Mouse (Mus musculus): ENCODE data around the gene Smpd3. TPM values are rescaled to one million over a fixed set of nuclear protein-coding genes. Genes with fewer than 3 reads are reported as not detected.
"Not testable (repeated sequence)": the region's sequence is repeated elsewhere in the genome, so short reads cannot be mapped to it uniquely, and the experiment has no call there.

Gene Smpd3
- polyA plus RNA-seq, 1 experiment from 2014 or later = 0.35 TPM

- ATAC-seq (ENCODE audit: low read depth) (no peak), DNase-seq (no peak)
- H3K4me2 ChIP-seq = no peak overlapping the region
- WGBS (ENCODE audit: insufficient replicate concordance) = 69% methylated on average over 7 of the region's 7 CpGs
- H3K27me3 ChIP-seq = no peaks in the 10 kb centered on the region
- H3K9ac ChIP-seq = no peak overlapping the region
- H3K27ac ChIP-seq = no peak overlapping the region
- no peaks in the 10 kb centered on the region for H3K4me1 ChIP-seq (replicated peaks)
- no peak overlapping the region for H3K4me3 ChIP-seq (replicated peaks)
- no peaks in the 10 kb centered on the region for H3K36me3 ChIP-seq
- H3K9me3 ChIP-seq (replicated peaks) = no peaks in the 10 kb centered on the region
These were observed 16.4 kb downstream of the Smpd3 start for GRCm38 (mm10) chr8:106321434-106321833.

- no peak overlapping the region for H3K9ac ChIP-seq
- ATAC-seq (ENCODE audit: low read depth) (no peak), DNase-seq (no peak)
- no peak overlapping the region for H3K4me2 ChIP-seq
- H3K4me3 ChIP-seq (replicated peaks) = no peak overlapping the region
- 57% methylated on average over 6 of the region's 6 CpGs for WGBS (ENCODE audit: insufficient replicate concordance)
- no peak overlapping the region for H3K27ac ChIP-seq
- H3K36me3 ChIP-seq = no peaks in the 10 kb centered on the region
- no peaks in the 10 kb centered on the region for H3K27me3 ChIP-seq
- H3K4me1 ChIP-seq (replicated peaks) = no peaks in the 10 kb centered on the region
- H3K9me3 ChIP-seq (replicated peaks) = no peaks in the 10 kb centered on the region
These were observed 17.8 kb downstream of the Smpd3 start for GRCm38 (mm10) chr8:106320002-106320401.

- Histone ChIP-seq H3K4me3 (replicated peaks) (no peak overlapping the region), H3K27ac (no peak overlapping the region), H3K4me2 (no peak overlapping the region), H3K9me3 (replicated peaks) (no peaks in the 10 kb centered on the region), H3K36me3 (no peaks in the 10 kb centered on the region), H3K9ac (no peak overlapping the region), H3K27me3 (no peaks in the 10 kb centered on the region), H3K4me1 (replicated peaks) (no peaks in the 10 kb centered on the region)
- DNase-seq = no peak
- ATAC-seq (ENCODE audit: low read depth) = no peak
- 64% methylated on average over 4 of the region's 4 CpGs for WGBS (ENCODE audit: insufficient replicate concordance)
These were observed 20.7 kb downstream of the Smpd3 start for GRCm38 (mm10) chr8:106317091-106317490.

GRCm38 (mm10) chr8:106316506-106316905, 21.3 kb downstream of the Smpd3 start:
- Histone ChIP-seq H3K36me3 (no peaks in the 10 kb centered on the region), H3K4me1 (replicated peaks) (no peaks in the 10 kb centered on the region), H3K9ac (no peak overlapping the region), H3K4me3 (replicated peaks) (no peak overlapping the region), H3K9me3 (replicated peaks) (no peaks in the 10 kb centered on the region), H3K27ac (no peak overlapping the region), H3K27me3 (no peaks in the 10 kb centered on the region), H3K4me2 (no peak overlapping the region)
- ATAC-seq (ENCODE audit: low read depth) = no peak
- DNase-seq = no peak
- WGBS (ENCODE audit: insufficient replicate concordance) = 42% methylated on average over 10 of the region's 10 CpGs

GRCm38 (mm10) chr8:106315402-106316187, 22.2 kb downstream of the Smpd3 start:
- no peak overlapping the region for H3K9ac ChIP-seq
- no peak for ATAC-seq (ENCODE audit: low read depth)
- no peaks in the 10 kb centered on the region for H3K36me3 ChIP-seq
- H3K4me1 ChIP-seq (replicated peaks) = no peaks in the 10 kb centered on the region
- H3K27ac ChIP-seq = no peak overlapping the region
- H3K27me3 ChIP-seq = no peaks in the 10 kb centered on the region
- H3K9me3 ChIP-seq (replicated peaks) = no peaks in the 10 kb centered on the region
- no peak overlapping the region for H3K4me2 ChIP-seq
- 63% methylated on average over 6 of the region's 6 CpGs for WGBS (ENCODE audit: insufficient replicate concordance)
- no peak overlapping the region for H3K4me3 ChIP-seq (replicated peaks)
- DNase-seq = no peak

GRCm38 (mm10) chr8:106313799-106314198, 24.0 kb downstream of the Smpd3 start:
- Histone ChIP-seq H3K4me2 (no peak overlapping the region), H3K9me3 (replicated peaks) (no peaks in the 10 kb centered on the region), H3K27ac (no peak overlapping the region), H3K27me3 (no peaks in the 10 kb centered on the region), H3K9ac (no peak overlapping the region), H3K4me3 (replicated peaks) (no peak overlapping the region), H3K4me1 (replicated peaks) (peaks cover 2% of the 10 kb centered on the region; the same call in 1 of the 2 replicates), H3K36me3 (no peaks in the 10 kb centered on the region)
- WGBS (ENCODE audit: insufficient replicate concordance) = 27% methylated on average over 2 of the region's 2 CpGs
- ATAC-seq (ENCODE audit: low read depth) (no peak), DNase-seq (no peak)

GRCm38 (mm10) chr8:106313120-106313737, 24.6 kb downstream of the Smpd3 start:
- WGBS (ENCODE audit: insufficient replicate concordance) = 61% methylated on average over 6 of the region's 6 CpGs
- DNase-seq (no peak), ATAC-seq (ENCODE audit: low read depth) (no peak)

GRCm38 (mm10) chr8:106311967-106312366, 25.8 kb downstream of the Smpd3 start:
- no peak overlapping the region for H3K27ac ChIP-seq
- H3K36me3 ChIP-seq = no peaks in the 10 kb centered on the region
- H3K4me3 ChIP-seq (replicated peaks) = no peak overlapping the region
- H3K9me3 ChIP-seq (replicated peaks) = no peaks in the 10 kb centered on the region
- 78% methylated on average over 1 of the region's 1 CpGs for WGBS (ENCODE audit: insufficient replicate concordance)
- peaks cover 4% of the 10 kb centered on the region; the same call in 1 of the 2 replicates for H3K4me1 ChIP-seq (replicated peaks)
- no peak for DNase-seq
- H3K4me2 ChIP-seq = no peak overlapping the region
- H3K27me3 ChIP-seq = no peaks in the 10 kb centered on the region
- H3K9ac ChIP-seq = no peak overlapping the region
- no peak for ATAC-seq (ENCODE audit: low read depth)

More at GRCm38 (mm10) chr8:106313120-106313737, 24.6 kb downstream of the Smpd3 start:
- peaks cover 4% of the 10 kb centered on the region; the same call in 1 of the 2 replicates for H3K4me1 ChIP-seq (replicated peaks)
- H3K9me3 ChIP-seq (replicated peaks) = no peaks in the 10 kb centered on the region
- H3K9ac ChIP-seq = no peak overlapping the region
- no peaks in the 10 kb centered on the region for H3K27me3 ChIP-seq
- no peak overlapping the region for H3K4me3 ChIP-seq (replicated peaks)
- H3K36me3 ChIP-seq = no peaks in the 10 kb centered on the region
- no peak overlapping the region for H3K4me2 ChIP-seq
- H3K27ac ChIP-seq = no peak overlapping the region

- WGBS (ENCODE audit: insufficient replicate concordance) = 63% methylated on average over 5 of the region's 5 CpGs
- H3K9me3 ChIP-seq (replicated peaks) = no peaks in the 10 kb centered on the region
- ATAC-seq (ENCODE audit: low read depth) = no peak
These were observed 27.6 kb downstream of the Smpd3 start for GRCm38 (mm10) chr8:106310026-106310652.

GRCm38 (mm10) chr8:106308082-106308786, 29.6 kb downstream of the Smpd3 start:
- not testable (repeated sequence) for H3K4me2 ChIP-seq; H3K27me3 ChIP-seq; H3K36me3 ChIP-seq; H3K27ac ChIP-seq; H3K4me3 ChIP-seq (replicated peaks); H3K9me3 ChIP-seq (replicated peaks); H3K9ac ChIP-seq; DNase-seq
- WGBS (ENCODE audit: insufficient replicate concordance) = 32% methylated on average over 6 of the region's 6 CpGs
- ATAC-seq (ENCODE audit: low read depth) = peak; percentile 84
- peaks cover 17% of the 10 kb centered on the region for H3K4me1 ChIP-seq (replicated peaks)

More at GRCm38 (mm10) chr8:106310026-106310652, 27.6 kb downstream of the Smpd3 start:
- Histone ChIP-seq H3K27ac (no peak overlapping the region), H3K27me3 (no peaks in the 10 kb centered on the region), H3K9ac (no peak overlapping the region), H3K4me1 (replicated peaks) (peaks cover 10% of the 10 kb centered on the region; the same call in 1 of the 2 replicates), H3K36me3 (no peaks in the 10 kb centered on the region), H3K4me3 (replicated peaks) (no peak overlapping the region), H3K4me2 (no peak overlapping the region)
- no peak for DNase-seq

GRCm38 (mm10) chr8:106307586-106307985, 30.2 kb downstream of the Smpd3 start:
- DNase-seq (no peak), ATAC-seq (ENCODE audit: low read depth) (no peak)
- Histone ChIP-seq H3K36me3 (no peaks in the 10 kb centered on the region), H3K27ac (no peak overlapping the region), H3K9ac (no peak overlapping the region), H3K4me2 (no peak overlapping the region), H3K27me3 (no peaks in the 10 kb centered on the region), H3K4me3 (replicated peaks) (no peak overlapping the region), H3K9me3 (replicated peaks) (no peaks in the 10 kb centered on the region), H3K4me1 (replicated peaks) (peaks cover 17% of the 10 kb centered on the region)
- 13% methylated on average over 2 of the region's 2 CpGs for WGBS (ENCODE audit: insufficient replicate concordance)

Data from liver, embryonic 13.5 days (tissue).